Mouse (Mus musculus) embryonic fibroblast, embryonic 13.5 days (primary cell): ENCODE measurements at regions not wholly inside any gene's neighbourhood (a gene's known extent, or its start where the extent isn't known, plus 50 kb on each side); places are given as distances from the start of the nearest gene placed in this dataset.
A peak's percentile ranks its signal among the peaks of the same experiment; 100 is the strongest.

Experiments used
- H3K27ac ChIP-seq: 2 replicates; pipeline ENCODE4 v1.5.1; 2012; ENCODE audit warnings: low read length, control low read depth, inconsistent platforms; ENCODE audit not compliant: insufficient read depth
- H3K4me1 ChIP-seq: 2 replicates; pipeline ENCODE4 v1.6.1; 2011; ENCODE audit warnings: low read length; ENCODE audit not compliant: control insufficient read depth, insufficient read depth
- H3K4me3 ChIP-seq: 2 replicates; pipeline ENCODE4 v1.5.1; 2011; ENCODE audit warnings: mild to moderate bottlenecking, control low read depth, low read length; ENCODE audit not compliant: insufficient read depth
- CTCF ChIP-seq: IDR thresholded peaks from 2 replicates; pipeline ENCODE4 v1.5.1; 2011; ENCODE audit warnings: mild to moderate bottlenecking, control low read depth, low read length, moderate library complexity, borderline replicate concordance; ENCODE audit not compliant: insufficient read depth
- POLR2A ChIP-seq: IDR thresholded peaks from 2 replicates; pipeline ENCODE4 v1.6.1; 2011; ENCODE audit warnings: low read depth, mild to moderate bottlenecking, control low read depth, low read length, moderate library complexity

DNA sequence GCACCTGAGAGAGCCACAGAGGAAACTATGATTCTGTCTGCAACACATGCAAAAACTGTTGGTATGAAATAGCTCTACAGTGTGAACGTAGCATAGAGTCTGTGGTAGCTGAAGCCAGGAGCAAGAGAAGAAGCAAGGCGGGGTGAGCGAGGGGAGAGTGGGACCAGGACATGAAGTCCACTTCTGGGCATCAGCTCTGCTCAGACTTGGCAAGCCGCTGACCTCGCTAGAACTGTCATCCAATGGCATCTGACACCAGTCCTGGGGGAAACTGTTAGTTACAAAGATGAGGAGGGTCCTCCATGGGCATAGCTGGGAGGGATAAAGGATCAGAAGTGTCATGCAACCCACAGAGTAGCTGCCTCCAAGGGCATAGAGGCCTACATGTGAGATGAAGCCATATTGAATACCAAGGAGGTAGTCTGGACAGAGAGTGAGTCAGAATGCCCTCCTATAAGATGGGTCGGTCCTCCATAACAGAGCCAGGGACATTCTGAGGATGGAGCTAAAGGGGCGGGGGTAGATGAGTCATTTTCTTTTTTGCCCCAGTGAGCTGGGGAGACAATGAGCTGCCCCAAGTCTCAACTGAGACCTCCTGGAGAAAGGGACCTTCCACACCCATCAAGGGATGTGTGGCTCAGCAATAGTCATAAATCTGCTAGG, 102.0 kb downstream of the 1810010D01Rik start:
- TF ChIP-seq CTCF (no peak), POLR2A (no peak)
- Histone ChIP-seq H3K27ac (peak overlapping the region; percentile 90), H3K4me3 (no peak overlapping the region), H3K4me1 (peaks cover 40% of the 10 kb centered on the region)

DNA sequence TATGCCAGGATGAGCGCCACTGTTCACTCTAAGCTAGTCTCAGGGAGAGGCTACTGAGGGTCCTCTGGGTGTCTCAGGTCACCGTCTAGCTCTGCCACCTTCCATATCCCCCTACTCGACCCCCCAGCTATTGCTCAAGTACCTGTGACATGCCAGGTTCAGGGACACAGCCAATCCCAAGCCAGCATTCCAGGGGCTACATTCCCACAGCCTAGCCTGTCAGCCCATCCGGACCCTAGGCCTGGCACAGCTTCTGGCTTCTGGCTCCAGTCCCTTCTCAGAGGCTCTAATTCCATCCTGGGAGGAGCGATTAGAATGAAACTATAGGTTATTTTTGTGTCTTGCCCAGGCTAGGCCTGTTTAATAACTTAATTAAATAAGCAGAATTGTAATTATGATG, 105.2 kb downstream of the 1810010D01Rik start:
- H3K27ac ChIP-seq, result no peak overlapping the region

DNA sequence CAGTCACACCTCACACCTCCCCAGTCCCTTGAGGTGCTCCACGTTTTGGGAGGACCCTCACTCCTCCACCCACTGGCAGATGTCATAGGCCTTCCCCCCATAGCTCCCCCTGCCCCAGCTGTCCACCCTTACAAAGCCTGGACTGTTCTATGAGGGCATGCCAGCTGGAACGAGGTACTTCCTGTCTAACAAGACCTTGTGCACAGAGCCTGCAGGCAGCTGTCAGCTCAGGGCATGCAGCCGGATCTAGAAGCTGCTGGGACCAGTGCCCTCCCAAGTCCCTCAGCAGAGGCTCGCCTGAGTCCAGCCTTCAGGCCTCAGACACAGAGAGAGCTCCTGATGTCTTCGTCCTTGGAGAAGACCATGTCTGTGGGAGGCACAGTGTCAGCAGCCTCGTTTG, 105.7 kb downstream of the 1810010D01Rik start:
- H3K27ac ChIP-seq, result no peak overlapping the region
- no peak overlapping the region for H3K4me3 ChIP-seq
- TF ChIP-seq POLR2A, result no peak
- no peak for TF ChIP-seq CTCF
- peaks cover 18% of the 10 kb centered on the region for H3K4me1 ChIP-seq

More for the DNA sequence above, 105.2 kb downstream of the 1810010D01Rik start:
- Histone ChIP-seq H3K4me3 (no peak overlapping the region), H3K4me1 (peaks cover 20% of the 10 kb centered on the region)
- TF ChIP-seq POLR2A (no peak), CTCF (no peak)

DNA sequence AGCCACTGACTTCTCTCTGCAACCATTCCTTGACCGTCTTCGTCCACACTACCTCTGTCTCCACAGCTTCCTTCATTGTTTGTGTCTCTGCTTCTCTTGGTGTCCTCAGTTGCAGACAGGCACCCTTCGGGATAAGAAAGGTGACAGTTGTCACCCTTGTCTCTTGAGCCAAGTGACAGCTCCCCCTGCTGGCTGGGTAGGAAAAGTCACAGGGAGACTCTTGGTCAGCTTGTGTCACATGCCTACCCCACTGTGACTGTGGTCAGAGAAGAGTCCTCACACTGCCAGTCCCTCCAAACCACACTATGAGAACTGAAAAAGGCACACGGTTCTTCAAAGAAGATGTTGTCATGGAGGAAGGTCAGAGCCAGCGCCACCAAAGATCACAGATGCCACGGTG, 109.6 kb downstream of the 1810010D01Rik start:
- Histone ChIP-seq H3K4me1 (no peaks in the 10 kb centered on the region), H3K27ac (no peak overlapping the region), H3K4me3 (no peak overlapping the region)
- TF ChIP-seq CTCF, result no peak
- TF ChIP-seq POLR2A, result no peak

DNA sequence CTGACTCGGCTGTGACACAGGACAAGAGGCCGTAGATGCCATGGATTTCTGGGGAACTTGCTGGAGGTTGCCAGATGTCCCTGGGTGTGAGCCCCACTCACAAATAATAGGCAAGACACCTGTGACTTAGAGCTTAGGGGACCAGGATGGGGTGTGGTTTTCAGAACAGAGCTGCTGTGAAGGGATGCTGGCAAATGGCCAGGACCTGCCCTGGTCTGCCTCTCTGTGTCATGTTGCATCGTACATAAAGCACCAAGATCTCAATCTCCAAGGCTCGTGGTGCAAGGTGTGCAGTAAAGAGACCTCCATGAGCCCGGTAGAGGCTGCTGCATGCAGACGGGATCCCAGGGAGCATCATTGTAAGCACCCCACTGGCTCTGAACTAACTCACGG, 113.8 kb downstream of the 1810010D01Rik start:
- no peak for TF ChIP-seq CTCF
- no peak for TF ChIP-seq POLR2A
- no peak overlapping the region for H3K27ac ChIP-seq
- H3K4me3 ChIP-seq, result no peak overlapping the region
- no peaks in the 10 kb centered on the region for H3K4me1 ChIP-seq

DNA sequence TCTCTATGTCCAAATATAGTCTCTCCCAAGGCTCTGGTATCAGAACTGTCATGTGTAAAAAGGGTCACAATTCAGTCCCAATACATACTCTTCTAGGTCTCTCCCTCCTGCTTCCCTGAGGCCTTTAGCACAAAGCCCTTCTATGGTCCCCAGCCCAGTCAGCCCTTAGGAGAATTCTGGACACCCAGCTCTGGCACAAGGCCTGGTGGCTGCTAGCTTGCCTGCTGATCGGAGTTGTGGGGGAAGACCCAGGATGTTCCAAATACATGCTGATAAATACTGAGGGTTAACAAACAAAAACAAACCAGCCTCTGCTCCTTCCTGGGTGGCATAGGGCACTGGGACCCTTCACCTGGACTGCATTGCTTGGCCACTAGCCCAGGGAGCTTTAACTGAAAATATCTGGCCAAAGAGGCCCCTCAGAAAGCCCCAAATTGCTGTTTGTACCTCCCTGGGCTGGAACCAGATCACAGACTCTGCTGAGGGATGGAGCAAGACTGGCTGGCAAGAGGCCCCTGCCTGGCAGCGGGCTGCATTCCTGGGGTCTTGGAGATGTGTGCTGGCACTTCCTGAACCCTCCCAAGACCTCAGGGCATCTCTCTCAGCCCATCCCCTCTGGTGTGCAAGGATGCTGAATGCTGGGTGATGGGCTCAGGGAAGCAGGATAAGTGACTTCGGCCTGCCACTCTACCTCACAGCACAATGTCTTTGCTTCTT, 114.3 kb downstream of the 1810010D01Rik start:
- H3K27ac ChIP-seq, result no peak overlapping the region
- TF ChIP-seq POLR2A (no peak), CTCF (no peak)
- H3K4me3 ChIP-seq, result no peak overlapping the region
- H3K4me1 ChIP-seq, result no peaks in the 10 kb centered on the region

DNA sequence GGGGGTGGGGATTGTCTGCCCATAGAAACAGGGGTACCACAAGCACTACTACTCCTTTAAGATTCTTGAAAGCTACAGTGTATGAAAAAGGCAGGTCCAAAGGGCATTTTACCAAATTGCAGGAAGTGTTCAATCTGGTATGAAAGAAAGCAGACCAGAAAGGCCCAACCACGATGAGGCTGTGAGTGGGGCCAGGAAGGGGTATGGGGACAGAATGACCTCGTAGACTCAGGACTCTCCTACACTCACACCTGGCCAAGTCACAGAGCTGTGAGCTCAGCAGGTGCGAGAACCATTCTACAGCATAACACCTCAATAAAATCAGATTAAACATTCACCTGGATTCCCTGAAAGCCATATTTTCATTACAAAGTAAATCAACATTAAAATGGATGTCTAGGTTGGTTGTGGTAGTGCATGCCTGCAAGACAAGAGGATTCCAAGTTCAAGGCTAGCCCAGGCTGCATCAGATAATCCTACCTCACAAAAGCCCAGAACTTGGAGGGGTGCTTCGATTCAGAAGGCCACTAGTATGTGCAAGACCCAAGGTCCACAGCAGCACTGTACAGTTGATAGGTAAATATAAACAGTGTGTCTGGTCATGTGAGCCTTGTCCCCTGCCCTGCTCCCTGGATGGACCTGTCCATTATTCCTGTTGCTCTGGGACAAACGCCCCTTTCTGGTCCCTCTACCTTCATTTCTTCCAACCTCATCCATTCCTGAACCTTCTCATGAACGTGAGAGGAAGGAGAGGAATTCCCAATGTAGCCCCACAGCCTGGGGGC, 115.3 kb downstream of the 1810010D01Rik start:
- no peak for TF ChIP-seq POLR2A
- no peak for TF ChIP-seq CTCF
- no peak overlapping the region for H3K4me3 ChIP-seq
- H3K27ac ChIP-seq, result no peak overlapping the region
- no peaks in the 10 kb centered on the region for H3K4me1 ChIP-seq

DNA sequence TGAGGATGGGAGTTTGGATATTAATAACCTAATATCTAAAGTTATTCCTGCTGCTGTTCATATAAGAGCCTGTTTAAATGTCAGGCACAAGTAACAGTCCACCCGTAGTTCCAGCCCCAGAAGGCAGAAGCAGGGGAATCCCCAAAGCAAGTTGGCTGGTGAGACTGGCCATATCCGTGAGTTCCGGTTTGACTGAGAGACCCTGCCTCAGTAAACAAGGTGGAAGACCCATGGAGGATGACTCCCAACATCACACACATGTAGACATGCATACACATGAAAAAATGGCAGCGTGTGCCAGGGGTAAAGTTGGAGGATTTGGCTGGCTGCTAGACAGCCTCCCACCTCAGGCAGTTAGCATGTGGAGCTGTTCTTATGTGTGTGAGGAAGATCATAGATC, 117.1 kb downstream of the 1810010D01Rik start:
- Histone ChIP-seq H3K27ac (no peak overlapping the region), H3K4me1 (no peaks in the 10 kb centered on the region), H3K4me3 (no peak overlapping the region)
- TF ChIP-seq POLR2A (no peak), CTCF (no peak)

DNA sequence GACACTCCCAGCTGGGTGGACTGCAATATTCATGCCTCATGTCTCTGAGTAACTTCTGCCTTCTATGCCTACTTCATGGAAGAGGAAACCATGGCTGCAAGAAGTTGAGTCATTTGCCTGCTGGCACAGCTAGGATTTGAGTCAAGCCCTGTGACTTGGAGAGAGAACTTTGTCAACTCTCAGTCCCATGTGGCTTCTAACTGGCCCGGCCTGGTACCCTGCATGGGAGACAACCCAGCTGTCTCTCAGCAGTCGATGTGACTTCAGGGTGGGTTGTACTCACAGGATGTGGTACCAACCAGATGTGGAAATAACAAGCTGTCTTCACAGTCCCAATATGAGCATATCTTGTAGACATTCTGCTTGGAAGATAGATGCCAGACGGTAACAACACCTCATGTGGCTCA, 118.6 kb downstream of the 1810010D01Rik start:
- no peak overlapping the region for H3K4me3 ChIP-seq
- TF ChIP-seq POLR2A, result no peak
- TF ChIP-seq CTCF, result no peak

DNA sequence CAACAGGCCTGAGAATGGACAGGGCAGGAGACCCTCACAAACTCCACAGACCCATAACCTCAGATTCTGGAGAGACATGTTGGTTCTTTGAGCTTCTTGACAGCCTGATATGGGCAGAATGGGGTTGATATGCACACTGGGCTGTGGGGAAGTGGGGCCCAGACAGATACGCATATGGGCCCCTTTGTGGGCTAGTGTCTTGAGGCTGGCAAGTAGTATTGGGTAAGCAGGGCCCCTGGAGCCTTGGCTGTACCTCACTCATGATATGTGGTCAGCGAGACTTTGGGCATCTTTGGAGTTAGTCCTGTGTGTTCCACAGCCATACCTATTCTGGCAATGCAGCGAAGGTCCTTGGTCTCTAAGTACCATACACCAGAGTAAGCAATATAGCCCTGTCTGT, 119.3 kb downstream of the 1810010D01Rik start:
- TF ChIP-seq CTCF, result no peak
- TF ChIP-seq POLR2A, result no peak

More for the DNA sequence above, 118.6 kb downstream of the 1810010D01Rik start:
- no peaks in the 10 kb centered on the region for H3K4me1 ChIP-seq
- no peak overlapping the region for H3K27ac ChIP-seq

More for the DNA sequence above, 119.3 kb downstream of the 1810010D01Rik start:
- Histone ChIP-seq H3K4me1 (no peaks in the 10 kb centered on the region), H3K4me3 (no peak overlapping the region), H3K27ac (no peak overlapping the region)
